Mouse (Mus musculus) liver, postnatal 0 days (tissue): ENCODE results near the gene Plekhj1.

Source experiments
- CTCF ChIP-seq: sonication (generic); IDR thresholded peaks from 2 replicates; pipeline ENCODE4 v1.5.1; 2016; ENCODE audit warnings: antibody characterized with exemption, low read depth
- EP300 ChIP-seq: IDR thresholded peaks from 2 replicates; pipeline ENCODE4 v1.6.1; 2016; ENCODE audit warnings: antibody characterized with exemption, low read depth, mild to moderate bottlenecking

DNA sequence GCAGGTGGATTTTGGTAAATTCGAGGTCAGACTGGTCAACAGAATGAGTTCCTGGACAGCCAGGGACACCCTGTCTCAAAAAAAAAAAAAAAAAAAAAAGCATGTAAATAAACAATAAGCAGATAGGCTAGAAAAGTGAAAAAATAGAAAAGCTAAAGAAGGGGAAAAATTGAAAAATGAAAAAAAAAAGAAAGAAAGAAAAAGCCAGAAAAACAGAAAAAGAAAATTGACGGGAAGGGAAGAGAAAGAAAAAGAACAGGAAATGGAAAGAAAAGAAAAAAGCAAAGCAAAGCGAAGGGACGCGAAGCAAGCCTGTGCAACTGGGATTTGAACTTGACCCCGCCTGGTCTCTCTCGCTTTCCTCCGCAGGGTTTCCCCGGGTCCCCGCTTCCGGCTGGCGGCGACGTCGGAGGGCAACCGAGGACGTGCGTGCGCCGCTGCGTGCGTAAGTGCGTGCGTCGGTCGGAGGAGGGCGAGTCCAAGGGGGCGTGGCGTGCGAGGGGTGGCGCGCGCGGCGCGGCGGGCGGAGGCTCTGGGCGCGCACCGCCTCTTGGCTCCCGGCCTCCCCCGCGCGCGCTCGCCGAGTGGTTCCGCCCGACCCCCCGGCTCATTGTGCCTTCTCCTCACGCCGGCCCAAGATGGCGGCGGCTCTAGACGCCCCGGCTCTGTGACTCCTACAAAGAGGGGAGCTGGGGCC lies 43.7 kb downstream of the Plekhj1 start, which contains the start of gene Dot1l:
- no peak for TF ChIP-seq CTCF
- no peak for TF ChIP-seq EP300
